Mouse (Mus musculus): ENCODE measurements around the gene Rara. TPM values are rescaled to one million over a fixed set of nuclear protein-coding genes. Genes with fewer than 3 reads are reported as not detected.
A peak's percentile ranks its signal among the peaks of the same experiment; 100 is the strongest.
"Not testable (repeated sequence)": the region's sequence is repeated elsewhere in the genome, so short reads cannot be mapped to it uniquely, and the experiment has no call there.

Gene Rara
- polyA plus RNA-seq, 1 experiment from 2014 or later, result 46.4 TPM

- H3K36me3 ChIP-seq (ENCODE audit: control insufficient read depth, insufficient read depth, low read length), result peaks cover 44% of the 10 kb centered on the region
- no peak overlapping the region for H3K4me3 ChIP-seq (ENCODE audit: low read depth, low read length)
- no peak overlapping the region for H3K4me2 ChIP-seq (ENCODE audit: low read depth, low read length)
- no peak for ATAC-seq (ENCODE audit: low read depth)
- 53% methylated on average over 13 of the region's 13 CpGs for WGBS
- H3K9ac ChIP-seq (ENCODE audit: low read depth, low read length), result 0 out of 2 replicates have a peak overlapping the region, but pooled peaks have one; percentile 14
- no peaks in the 10 kb centered on the region for H3K9me3 ChIP-seq (ENCODE audit: control insufficient read depth, low read length)
- H3K27me3 ChIP-seq (replicated peaks; ENCODE audit: control insufficient read depth, insufficient read depth, low read length), result no peaks in the 10 kb centered on the region
- DNase-seq (ENCODE audit: low spot score), result no peak
- peak overlapping the region; percentile 1; the same call in 1 of the 2 replicates for H3K27ac ChIP-seq (replicated peaks; ENCODE audit: low read depth, low read length)
- H3K4me1 ChIP-seq (ENCODE audit: control insufficient read depth, insufficient read depth, low read length), result peaks cover 2% of the 10 kb centered on the region; the same call in 1 of the 2 replicates
Observed at GRCm38 (mm10) chr11:98917428-98918005, 10.1 kb upstream of the Rara start.

- H3K4me1 ChIP-seq (ENCODE audit: control insufficient read depth, insufficient read depth, low read length), result peaks cover 5% of the 10 kb centered on the region; the same call in 1 of the 2 replicates
- no peak overlapping the region for H3K4me3 ChIP-seq (ENCODE audit: low read depth, low read length)
- H3K9me3 ChIP-seq (ENCODE audit: control insufficient read depth, low read length), result no peaks in the 10 kb centered on the region
- DNase-seq (ENCODE audit: low spot score) (peak; percentile 34), ATAC-seq (ENCODE audit: low read depth) (no peak)
- no peaks in the 10 kb centered on the region for H3K27me3 ChIP-seq (replicated peaks; ENCODE audit: control insufficient read depth, insufficient read depth, low read length)
- H3K4me2 ChIP-seq (ENCODE audit: low read depth, low read length), result no peak overlapping the region
- 0 out of 2 replicates have a peak overlapping the region, but pooled peaks have one; percentile 14 for H3K9ac ChIP-seq (ENCODE audit: low read depth, low read length)
- H3K27ac ChIP-seq (replicated peaks; ENCODE audit: low read depth, low read length), result 0 out of 2 replicates have a peak overlapping the region, but pooled peaks have one; percentile 1
- 64% methylated on average over 9 of the region's 9 CpGs for WGBS
- peaks cover 44% of the 10 kb centered on the region for H3K36me3 ChIP-seq (ENCODE audit: control insufficient read depth, insufficient read depth, low read length)
Observed at GRCm38 (mm10) chr11:98918231-98918630, 9.4 kb upstream of the Rara start.

- DNase-seq (ENCODE audit: low spot score) (no peak), ATAC-seq (ENCODE audit: low read depth) (no peak)
- Histone ChIP-seq H3K4me2 (ENCODE audit: low read depth, low read length) (no peak overlapping the region), H3K4me1 (ENCODE audit: control insufficient read depth, insufficient read depth, low read length) (peaks cover 12% of the 10 kb centered on the region), H3K36me3 (ENCODE audit: control insufficient read depth, insufficient read depth, low read length) (peaks cover 43% of the 10 kb centered on the region), H3K4me3 (ENCODE audit: low read depth, low read length) (no peak overlapping the region), H3K9me3 (ENCODE audit: control insufficient read depth, low read length) (no peaks in the 10 kb centered on the region), H3K9ac (ENCODE audit: low read depth, low read length) (no peak overlapping the region), H3K27me3 (replicated peaks; ENCODE audit: control insufficient read depth, insufficient read depth, low read length) (no peaks in the 10 kb centered on the region), H3K27ac (replicated peaks; ENCODE audit: low read depth, low read length) (no peak overlapping the region)
- WGBS, result 93% methylated on average over 11 of the region's 11 CpGs
Observed at GRCm38 (mm10) chr11:98919009-98919408, 8.6 kb upstream of the Rara start.

- H3K27me3 ChIP-seq (replicated peaks; ENCODE audit: control insufficient read depth, insufficient read depth, low read length); H3K9me3 ChIP-seq (ENCODE audit: control insufficient read depth, low read length); ATAC-seq (ENCODE audit: low read depth); H3K4me3 ChIP-seq (ENCODE audit: low read depth, low read length); H3K9ac ChIP-seq (ENCODE audit: low read depth, low read length); H3K4me2 ChIP-seq (ENCODE audit: low read depth, low read length): not testable (repeated sequence)
- Histone ChIP-seq H3K4me1 (ENCODE audit: control insufficient read depth, insufficient read depth, low read length) (peaks cover 39% of the 10 kb centered on the region), H3K27ac (replicated peaks; ENCODE audit: low read depth, low read length) (peak overlapping the region; percentile 92; the same call in 1 of the 2 replicates), H3K36me3 (ENCODE audit: control insufficient read depth, insufficient read depth, low read length) (peaks cover 24% of the 10 kb centered on the region)
- WGBS, result 36% methylated on average over 15 of the region's 15 CpGs
- peak; percentile 83 for DNase-seq (ENCODE audit: low spot score)
Observed at GRCm38 (mm10) chr11:98921813-98922212, 5.8 kb upstream of the Rara start.

GRCm38 (mm10) chr11:98922307-98922706 lies 5.3 kb upstream of the Rara start:
- Histone ChIP-seq H3K9ac (ENCODE audit: low read depth, low read length) (peak overlapping the region; percentile 34; the same call in 1 of the 2 replicates), H3K4me1 (ENCODE audit: control insufficient read depth, insufficient read depth, low read length) (peaks cover 43% of the 10 kb centered on the region), H3K36me3 (ENCODE audit: control insufficient read depth, insufficient read depth, low read length) (peaks cover 19% of the 10 kb centered on the region), H3K4me2 (ENCODE audit: low read depth, low read length) (peak overlapping the region; percentile 40), H3K27ac (replicated peaks; ENCODE audit: low read depth, low read length) (peak overlapping the region; percentile 92)
- not testable (repeated sequence) for ATAC-seq (ENCODE audit: low read depth); H3K27me3 ChIP-seq (replicated peaks; ENCODE audit: control insufficient read depth, insufficient read depth, low read length); H3K9me3 ChIP-seq (ENCODE audit: control insufficient read depth, low read length); H3K4me3 ChIP-seq (ENCODE audit: low read depth, low read length)
- 13% methylated on average over 10 of the region's 10 CpGs for WGBS
- peak; percentile 74 for DNase-seq (ENCODE audit: low spot score)

- not testable (repeated sequence) for H3K4me3 ChIP-seq (ENCODE audit: low read depth, low read length); H3K27me3 ChIP-seq (replicated peaks; ENCODE audit: control insufficient read depth, insufficient read depth, low read length); H3K9me3 ChIP-seq (ENCODE audit: control insufficient read depth, low read length)
- peak overlapping the region; percentile 40 for H3K4me2 ChIP-seq (ENCODE audit: low read depth, low read length)
- DNase-seq (ENCODE audit: low spot score), result peak; percentile 95
- peak overlapping the region; percentile 34; the same call in 1 of the 2 replicates for H3K9ac ChIP-seq (ENCODE audit: low read depth, low read length)
- ATAC-seq (ENCODE audit: low read depth), result peak; percentile 73
- 16% methylated on average over 16 of the region's 16 CpGs for WGBS
- H3K4me1 ChIP-seq (ENCODE audit: control insufficient read depth, insufficient read depth, low read length), result peaks cover 50% of the 10 kb centered on the region
- peaks cover 19% of the 10 kb centered on the region for H3K36me3 ChIP-seq (ENCODE audit: control insufficient read depth, insufficient read depth, low read length)
- H3K27ac ChIP-seq (replicated peaks; ENCODE audit: low read depth, low read length), result peak overlapping the region; percentile 92
Observed at GRCm38 (mm10) chr11:98922851-98923711, 4.5 kb upstream of the Rara start.

- Histone ChIP-seq H3K9ac (ENCODE audit: low read depth, low read length) (no peak overlapping the region), H3K9me3 (ENCODE audit: control insufficient read depth, low read length) (no peaks in the 10 kb centered on the region), H3K36me3 (ENCODE audit: control insufficient read depth, insufficient read depth, low read length) (peaks cover 8% of the 10 kb centered on the region), H3K27me3 (replicated peaks; ENCODE audit: control insufficient read depth, insufficient read depth, low read length) (no peaks in the 10 kb centered on the region), H3K4me1 (ENCODE audit: control insufficient read depth, insufficient read depth, low read length) (peaks cover 66% of the 10 kb centered on the region), H3K27ac (replicated peaks; ENCODE audit: low read depth, low read length) (peak overlapping the region; percentile 92), H3K4me2 (ENCODE audit: low read depth, low read length) (peak overlapping the region; percentile 49), H3K4me3 (ENCODE audit: low read depth, low read length) (no peak overlapping the region)
- 34% methylated on average over 5 of the region's 5 CpGs for WGBS
- DNase-seq (ENCODE audit: low spot score) (no peak), ATAC-seq (ENCODE audit: low read depth) (no peak)
Observed at GRCm38 (mm10) chr11:98924633-98925175, 2.9 kb upstream of the Rara start.

GRCm38 (mm10) chr11:98925265-98925721 lies 2.3 kb upstream of the Rara start:
- Histone ChIP-seq H3K9ac (ENCODE audit: low read depth, low read length) (no peak overlapping the region), H3K27me3 (replicated peaks; ENCODE audit: control insufficient read depth, insufficient read depth, low read length) (no peaks in the 10 kb centered on the region), H3K27ac (replicated peaks; ENCODE audit: low read depth, low read length) (peak overlapping the region; percentile 92), H3K4me1 (ENCODE audit: control insufficient read depth, insufficient read depth, low read length) (peaks cover 72% of the 10 kb centered on the region), H3K4me3 (ENCODE audit: low read depth, low read length) (peak overlapping the region; percentile 8; the same call in 1 of the 2 replicates), H3K36me3 (ENCODE audit: control insufficient read depth, insufficient read depth, low read length) (peaks cover 5% of the 10 kb centered on the region; the same call in 1 of the 2 replicates), H3K4me2 (ENCODE audit: low read depth, low read length) (peak overlapping the region; percentile 49), H3K9me3 (ENCODE audit: control insufficient read depth, low read length) (no peaks in the 10 kb centered on the region)
- WGBS, result 4% methylated on average over 10 of the region's 10 CpGs
- DNase-seq (ENCODE audit: low spot score) (peak; percentile 97), ATAC-seq (ENCODE audit: low read depth) (peak; percentile 23; the same call in 1 of the 2 replicates)
